Mouse (Mus musculus): ENCODE results near the gene Pnkd.
A peak's percentile ranks its signal among the peaks of the same experiment; 100 is the strongest.
"Not testable (repeated sequence)": the region's sequence is repeated elsewhere in the genome, so short reads cannot be mapped to it uniquely, and the experiment has no call there.

Pnkd gene

DNA sequence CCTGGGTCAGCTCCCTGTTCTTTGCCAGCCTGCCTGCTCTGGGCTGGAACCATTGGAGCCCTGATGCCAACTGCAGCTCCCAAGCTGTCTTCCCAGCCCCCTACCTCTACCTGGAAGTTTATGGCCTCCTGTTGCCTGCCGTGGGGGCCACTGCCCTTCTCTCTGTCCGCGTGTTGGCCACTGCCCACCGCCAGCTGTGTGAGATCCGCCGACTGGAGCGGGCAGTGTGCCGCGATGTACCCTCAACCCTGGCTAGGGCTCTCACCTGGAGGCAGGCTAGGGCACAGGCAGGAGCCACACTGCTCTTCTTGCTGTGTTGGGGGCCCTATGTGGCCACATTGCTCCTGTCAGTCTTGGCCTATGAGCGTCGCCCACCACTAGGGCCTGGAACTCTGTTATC, 5.7 kb upstream of the Pnkd start:
- no peak for DNase-seq (ENCODE audit: low spot score in 2 of 2)

DNA sequence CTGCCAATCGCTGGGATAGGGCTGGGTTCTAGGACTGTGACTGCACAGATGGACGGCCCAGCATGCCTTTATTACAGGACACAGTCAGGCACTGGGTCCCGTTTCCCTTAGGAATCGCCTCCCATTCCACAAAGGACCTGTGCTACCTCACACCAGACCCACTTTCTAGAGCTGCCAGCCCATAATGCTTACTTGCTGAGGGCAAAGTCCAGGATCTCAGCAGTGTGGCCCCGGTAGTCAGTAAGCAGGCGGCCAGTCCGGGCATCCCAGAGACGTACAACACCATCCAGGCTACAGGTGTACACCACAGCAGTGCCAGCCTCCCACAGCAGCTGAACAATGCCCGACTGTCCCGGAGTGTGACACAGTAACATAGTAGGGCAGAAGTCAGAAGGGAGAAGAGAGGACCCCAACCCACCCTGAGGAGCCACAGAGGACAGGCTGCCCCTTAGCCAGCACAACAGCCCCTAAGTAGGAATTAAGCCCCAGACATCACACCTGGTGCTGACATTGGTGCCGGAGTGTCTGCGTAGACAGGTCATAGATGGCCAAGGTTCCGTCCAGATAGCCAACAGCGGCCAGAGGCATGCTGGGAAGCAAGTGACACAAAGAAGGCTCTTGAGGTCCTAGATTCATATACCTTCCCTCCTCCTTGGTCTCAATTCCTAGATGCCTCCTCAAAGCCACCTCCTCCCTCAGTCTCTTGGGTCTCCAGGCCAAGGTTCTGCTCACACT, 4.0 kb upstream of the Pnkd start:
- no peak for DNase-seq (ENCODE audit: low spot score in 2 of 2)

DNA sequence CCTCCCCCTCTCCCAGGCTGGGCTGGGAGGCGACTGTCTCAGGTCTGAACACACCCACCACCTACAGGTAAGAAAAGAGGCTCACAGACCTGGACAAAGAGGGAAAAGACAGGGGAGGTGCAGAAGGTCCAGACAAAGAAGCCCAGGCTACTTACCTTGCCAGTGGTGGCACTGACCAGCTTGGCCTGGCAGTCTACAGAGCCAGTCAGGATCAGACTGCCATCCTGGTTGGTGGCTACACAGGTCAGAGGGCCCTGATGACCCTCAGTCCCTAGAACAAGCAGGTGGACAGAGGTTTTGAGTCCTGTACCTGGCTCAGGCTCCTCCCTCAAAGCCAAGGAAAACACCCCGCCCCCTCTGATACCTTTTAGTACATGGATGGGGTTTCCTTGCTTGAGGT, 3.4 kb upstream of the Pnkd start:
- no peak for DNase-seq (ENCODE audit: low spot score in 2 of 2)

DNA sequence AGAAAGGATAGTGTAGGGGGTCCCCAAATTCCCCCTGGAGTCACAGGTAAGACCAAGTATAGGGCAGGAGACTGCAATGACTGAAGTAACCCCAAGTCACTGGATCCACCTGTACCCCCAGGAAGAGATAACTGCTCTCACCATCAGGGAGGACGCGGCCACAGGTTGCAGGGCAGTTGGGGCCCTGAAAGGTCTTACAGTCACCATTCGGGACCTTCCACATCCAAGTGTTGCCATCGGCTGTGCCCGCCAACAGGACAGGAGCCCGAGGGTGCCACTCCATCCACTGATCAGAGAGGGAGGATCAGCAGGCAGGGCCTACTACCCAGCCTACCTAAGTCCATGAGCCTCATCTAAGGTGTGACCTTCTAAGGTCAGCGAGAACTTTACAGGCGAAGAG, 2.8 kb upstream of the Pnkd start:
- no peak for DNase-seq (ENCODE audit: low spot score in 2 of 2)

DNA sequence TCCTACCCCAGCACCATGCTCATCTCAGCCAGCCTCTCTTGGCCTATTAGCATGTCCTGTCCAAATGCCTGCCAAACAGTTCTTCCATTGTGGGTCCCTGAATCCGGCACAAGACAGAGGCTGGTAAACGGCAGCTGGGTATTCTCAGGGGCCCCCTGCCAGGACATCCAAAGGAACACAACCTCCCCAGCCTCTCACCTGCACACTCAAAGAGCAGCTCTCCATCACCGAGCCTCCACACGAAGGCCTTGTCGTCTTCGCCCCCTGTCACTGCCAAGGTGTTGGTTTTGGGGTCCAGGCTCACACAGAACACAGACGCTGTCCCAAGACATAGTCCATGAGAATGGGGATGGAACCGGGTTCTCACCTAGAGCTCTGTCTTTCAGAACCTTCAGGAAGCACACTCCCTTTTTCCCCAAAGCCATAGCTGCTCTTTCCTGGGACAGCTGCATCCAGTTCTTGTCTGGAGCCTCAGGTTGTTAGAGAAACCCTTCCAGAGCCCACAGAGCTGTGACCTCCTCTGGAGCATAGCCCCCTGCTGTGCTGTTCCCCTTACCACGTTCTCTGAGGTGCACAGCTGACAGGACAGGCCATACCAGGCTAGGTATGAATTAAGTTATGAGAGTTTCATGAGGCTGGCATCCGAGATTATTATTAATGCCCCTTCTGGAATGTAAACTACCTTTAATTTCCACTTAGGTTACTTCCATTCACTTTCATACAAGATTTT, 1.7 kb upstream of the Pnkd start:
- DNase-seq (ENCODE audit: low spot score in 2 of 2), result no peak

DNA sequence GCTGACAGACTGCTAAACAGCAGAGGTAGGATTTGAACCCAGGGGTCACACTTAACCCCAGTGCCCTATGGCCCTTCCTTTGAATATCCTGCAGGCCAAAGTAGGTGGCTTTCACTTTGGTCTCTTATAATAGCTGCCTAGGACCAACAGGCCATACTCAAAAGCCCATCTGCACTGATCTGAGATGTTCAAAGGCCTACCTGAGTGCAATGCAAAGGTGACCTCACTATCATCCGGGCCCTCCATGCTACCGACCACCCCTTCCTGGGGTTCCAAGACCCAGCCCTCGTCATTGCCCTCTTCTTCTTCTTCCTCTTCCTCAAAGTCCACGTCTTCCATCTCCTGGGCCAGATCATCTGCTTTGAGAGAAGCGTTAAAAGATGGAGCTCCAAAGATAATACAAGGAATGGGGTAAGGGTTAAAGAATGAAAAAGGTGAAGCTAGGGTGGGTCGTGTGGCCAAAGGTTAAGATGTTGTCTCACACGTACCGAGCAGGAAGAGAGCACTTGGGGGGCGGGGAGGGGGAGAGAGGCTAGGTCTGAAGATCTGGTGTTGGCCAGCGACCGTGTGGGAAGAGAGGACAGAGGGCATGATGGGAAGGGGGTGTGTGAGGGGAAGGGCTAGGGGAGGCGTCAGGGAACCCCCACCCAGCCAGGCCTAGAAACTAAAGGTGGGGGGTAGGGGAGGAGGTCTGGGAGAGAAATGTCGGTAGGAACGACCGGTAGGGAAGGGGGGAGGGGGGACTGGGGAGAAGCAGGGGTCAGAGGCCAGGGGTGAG, 855 bp upstream of the Pnkd start:
- peak; percentile 38 to 65 for DNase-seq (ENCODE audit: low spot score in 2 of 2)

DNA sequence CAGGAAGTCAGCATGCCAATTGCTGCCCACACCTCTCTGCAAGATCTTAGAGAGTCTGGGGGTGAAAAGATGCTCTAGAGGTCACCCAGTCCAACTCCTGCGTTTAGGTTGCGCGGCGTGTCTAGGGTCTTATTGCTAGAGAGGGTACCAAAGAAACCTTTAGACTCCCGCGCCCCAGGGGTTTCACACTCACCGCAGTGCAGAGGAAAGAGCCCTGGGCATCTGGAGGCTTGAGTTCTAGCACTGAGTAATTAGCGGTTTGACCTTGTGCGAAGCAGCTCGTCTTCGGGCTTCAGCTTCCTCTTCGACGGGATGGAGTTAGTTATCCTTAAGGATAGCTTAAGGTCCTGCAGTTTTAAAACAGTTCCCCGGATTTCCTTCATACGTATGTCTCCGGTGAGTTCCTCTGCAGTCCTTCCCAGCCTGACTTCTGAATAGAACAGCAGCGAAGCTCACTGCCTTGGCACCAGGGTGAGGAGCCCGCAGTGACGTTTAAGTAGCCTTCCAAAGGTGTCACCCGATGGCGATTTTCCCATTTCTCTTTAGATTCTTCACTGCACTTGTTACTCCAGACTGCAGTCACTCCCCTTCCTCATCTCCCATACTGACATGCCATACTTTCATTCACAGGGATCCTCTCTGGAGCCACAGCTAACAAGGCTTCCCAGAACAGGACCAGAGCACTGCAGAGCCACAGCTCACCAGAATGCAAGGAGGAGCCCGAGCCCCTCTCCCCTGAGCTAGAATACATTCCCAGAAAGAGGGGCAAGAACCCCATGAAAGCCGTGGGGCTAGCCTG, 681 bp downstream of the Pnkd start:
- DNase-seq (ENCODE audit: low spot score in 2 of 2), result no peak

DNA sequence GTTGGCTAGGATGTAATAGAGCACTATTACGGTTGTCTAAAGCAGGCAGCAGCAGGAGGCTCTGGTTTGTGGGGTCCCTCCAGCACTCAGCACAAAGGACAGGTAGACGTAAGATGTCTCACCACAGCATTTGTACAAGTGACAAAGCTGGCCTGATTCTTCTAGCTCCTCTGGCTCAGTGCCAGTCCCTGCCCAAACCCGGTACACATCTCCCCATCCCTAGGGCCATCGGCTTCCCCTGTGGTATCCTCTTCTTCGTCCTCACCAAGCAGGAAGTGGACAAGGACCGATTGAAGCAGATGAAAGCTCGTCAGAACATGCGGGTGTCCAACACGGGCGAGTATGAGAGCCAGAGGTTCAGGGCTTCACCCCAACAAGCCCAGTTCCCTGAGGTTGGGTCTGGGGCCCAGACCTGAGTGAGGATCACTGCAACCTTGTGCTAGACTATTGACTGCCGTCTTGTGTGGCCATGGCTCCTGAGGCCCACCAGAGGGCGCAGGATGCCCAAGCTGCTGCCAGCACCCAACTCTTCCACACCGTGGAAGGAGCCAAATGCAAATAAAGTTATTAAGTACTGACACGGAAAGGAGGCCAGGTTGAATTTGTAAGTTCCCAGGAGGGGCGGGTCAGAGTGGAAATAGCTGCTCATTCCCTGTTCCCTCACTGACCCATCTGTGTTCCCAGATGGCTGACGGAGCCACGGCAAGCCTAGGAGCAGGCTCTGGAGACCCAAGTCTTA, 2.3 kb downstream of the Pnkd start:
- not testable (repeated sequence) for DNase-seq (ENCODE audit: low spot score in 2 of 2)

DNA sequence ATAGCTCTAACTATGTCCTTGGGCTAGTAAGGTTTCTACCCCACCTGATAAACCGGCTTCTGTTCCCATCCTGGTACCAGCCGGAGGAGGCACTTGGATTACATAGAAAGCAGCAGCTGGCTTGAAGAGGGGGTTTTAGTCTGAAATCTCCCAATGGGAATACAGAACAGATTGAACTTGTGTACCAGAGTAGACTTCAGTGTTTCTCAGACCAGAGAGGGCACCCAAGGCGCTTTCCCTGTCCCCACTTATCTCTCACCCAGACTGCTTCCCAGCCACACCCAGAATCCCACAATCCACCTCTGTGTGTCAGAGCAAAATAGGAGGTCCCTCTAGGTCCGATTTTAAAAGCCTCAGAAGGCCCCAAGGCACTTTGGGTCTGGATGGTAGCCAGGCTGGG, 3.6 kb downstream of the Pnkd start:
- no peak for DNase-seq (ENCODE audit: low spot score in 2 of 2)

DNA sequence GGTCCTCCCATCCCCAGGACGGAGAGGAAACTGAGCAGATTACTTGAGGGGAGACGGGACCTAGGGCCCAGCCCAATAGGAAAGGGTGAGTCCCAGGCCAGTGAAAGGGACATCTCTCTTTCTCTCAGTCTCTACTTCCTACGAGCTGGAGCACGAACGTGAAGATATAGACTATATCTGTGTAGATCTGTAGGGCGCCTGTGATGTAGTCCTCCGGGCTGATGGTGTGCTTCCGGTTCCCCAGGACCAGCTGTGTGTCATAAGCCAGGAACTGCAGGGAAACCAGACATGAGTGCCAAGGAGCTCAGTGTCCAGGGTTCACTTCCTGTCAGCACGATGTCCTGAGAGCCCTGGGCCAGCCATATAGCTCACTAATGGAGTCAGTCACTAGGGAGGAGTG, 4.5 kb downstream of the Pnkd start:
- no peak for DNase-seq (ENCODE audit: low spot score in 2 of 2)

DNA sequence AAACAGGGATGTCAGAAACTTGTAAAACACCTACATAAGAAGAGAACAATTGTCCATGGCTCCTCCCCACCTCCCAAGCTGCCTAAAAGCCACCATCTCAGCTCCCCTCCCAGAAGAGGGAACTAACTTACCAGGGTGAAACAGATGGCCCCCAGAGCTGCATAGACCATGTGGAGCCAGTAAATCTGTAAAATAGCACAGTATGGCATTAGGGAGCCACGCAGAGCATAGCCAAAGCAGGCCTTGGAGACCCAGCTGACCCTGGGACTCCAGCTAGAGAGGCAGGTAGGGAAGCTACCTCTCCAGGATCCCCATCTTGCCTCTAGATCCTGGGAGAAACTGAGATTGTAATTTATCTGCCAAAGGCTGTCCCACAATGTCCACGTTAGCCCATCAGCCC, 5.0 kb downstream of the Pnkd start:
- DNase-seq (ENCODE audit: low spot score in 2 of 2), result no peak

DNA sequence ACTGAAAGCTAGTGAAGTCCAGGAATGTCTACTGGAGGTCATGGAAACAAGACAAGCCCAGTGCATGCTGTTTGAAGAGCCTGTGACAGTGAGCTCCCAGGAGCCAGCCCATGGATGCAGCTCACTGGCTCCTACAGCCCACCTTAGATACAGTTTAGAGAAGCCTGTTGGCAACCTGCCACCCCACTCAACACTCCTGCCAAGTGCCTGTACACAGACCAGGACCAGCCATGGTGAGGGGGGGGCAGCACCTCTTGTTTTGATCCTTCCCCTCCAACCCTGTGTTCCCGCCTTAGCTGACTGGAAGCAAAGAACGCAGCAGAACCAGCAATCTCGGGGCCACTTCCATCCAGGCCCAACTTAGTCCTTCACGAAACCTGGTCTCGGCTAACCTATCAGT, 5.4 kb downstream of the Pnkd start:
- no peak for DNase-seq (ENCODE audit: low spot score in 2 of 2)

DNA sequence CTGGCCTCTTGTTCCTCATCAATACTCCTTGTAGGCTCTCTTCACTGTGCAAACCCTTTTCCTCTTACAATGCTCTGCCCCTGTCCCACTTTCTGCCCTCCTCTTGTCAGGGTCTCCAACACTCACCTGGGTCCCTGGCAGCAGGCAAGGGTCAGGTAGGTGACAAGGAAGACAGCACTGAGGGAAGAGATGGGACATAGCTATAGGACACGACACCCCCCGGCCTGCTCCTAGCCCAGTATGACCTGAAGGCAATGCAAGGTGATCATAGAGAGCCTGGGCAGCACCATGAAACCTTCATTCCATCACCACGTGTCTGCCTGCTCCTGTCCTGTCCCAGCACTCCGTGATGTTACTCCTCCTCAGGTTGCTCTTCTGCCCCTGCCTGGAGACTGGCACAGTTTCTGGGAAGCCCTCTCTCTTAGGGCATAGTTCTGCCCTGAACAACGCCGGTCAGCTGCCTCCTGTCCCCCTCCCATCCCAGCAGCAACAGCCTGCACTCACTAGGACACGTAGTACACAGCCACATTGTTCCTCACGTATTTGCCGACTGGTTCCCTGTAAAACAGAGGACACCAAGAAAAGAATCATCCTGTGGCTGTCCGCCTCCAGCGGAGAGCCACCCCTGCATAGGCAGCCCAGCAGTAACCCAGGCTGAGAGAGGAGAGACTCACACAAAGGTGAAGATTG, 7.7 kb downstream of the Pnkd start:
- no peak for DNase-seq (ENCODE audit: low spot score in 2 of 2)

DNA sequence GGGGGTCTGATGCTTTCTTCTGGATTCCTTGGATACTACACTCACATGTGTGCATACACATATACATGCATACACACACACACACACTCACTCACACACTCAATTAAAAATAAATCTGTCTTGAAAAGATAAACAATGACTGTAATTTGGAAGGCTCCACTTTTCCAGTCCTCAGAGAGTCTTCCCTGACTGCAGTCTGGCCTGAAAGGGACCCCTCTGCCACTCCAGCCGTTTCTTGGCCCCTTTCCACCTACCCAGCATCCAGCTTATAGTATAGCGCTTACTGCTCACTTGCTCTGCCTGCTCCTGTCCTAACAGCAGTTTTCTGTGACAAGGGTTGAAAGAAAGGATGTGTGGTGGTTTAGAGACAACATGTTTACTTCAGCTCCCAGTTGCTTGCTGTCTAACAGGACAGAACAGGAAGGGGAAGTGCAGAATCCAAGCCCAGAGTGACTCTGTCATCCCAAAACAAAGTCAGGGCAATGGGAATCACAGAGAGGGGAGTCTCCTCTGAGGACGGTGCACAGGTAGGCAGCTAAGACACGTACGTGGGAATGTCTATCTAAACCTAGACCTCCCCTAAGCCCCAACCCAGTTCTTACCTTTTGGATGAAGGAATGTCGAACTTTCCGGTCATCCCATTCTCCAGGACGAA, 8.7 kb downstream of the Pnkd start:
- no peak for DNase-seq (ENCODE audit: low spot score in 2 of 2)

DNA sequence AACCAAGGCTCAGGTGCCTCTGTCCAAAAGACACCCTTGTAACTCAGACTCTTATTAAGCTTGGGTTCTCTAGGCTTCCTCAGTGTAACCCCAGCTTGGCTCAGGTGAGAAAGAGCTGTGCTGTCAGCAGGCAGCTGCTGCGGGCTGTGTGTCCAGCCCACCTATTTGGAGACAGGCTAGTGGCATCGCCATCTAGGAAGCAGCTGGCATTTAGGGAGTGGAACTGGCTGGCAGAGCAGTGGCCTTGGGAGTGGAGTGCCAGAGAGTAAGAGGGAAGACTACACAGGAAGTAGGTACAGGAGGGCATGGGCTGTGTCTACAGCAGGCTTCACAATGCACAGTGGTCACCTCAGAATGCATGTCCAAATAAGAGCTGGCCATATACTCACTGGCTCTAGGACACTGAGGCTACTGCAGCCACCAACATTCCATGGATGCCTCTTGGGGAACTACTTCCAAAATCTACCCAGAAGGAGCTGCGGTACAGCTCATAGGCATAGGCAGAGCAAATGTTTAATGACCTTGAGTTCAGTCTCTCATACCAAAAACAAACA, 9.4 kb downstream of the Pnkd start:
- no peak for DNase-seq (ENCODE audit: low spot score in 2 of 2)

DNA sequence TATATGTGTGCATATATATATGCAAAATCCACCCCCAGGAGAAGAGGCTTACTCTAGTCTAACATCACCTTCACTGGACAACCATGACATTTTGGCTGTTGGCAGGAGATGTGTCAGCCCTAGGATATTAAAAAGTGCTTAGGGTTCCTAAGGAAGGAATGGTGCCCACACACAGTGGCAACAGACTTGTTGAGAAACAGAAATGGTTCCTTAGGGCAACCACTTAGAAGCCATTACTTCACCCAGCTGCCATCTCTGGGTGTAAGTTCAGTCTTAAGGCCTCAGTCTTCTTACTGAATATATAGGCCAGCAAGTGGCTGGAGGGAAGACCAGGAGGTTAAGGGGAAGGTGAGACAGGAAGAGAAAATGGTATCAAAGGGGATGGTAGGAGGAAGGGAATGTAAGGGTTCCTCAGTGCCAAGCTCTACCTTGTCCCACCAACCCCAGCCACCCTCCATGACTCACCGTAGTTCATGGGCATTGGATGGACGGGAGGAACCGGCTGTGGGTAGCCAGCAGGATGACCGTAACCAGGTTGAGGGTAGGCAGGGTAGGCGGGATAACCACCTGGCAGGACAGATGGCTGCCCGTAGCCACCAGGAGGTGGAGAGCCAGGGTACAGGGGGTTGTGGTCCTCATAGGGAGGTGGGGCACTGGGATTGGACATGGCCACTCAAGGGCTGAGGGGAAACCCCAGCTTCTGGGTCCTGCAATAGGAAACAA, 10.2 kb downstream of the Pnkd start:
- no peak for DNase-seq (ENCODE audit: low spot score in 2 of 2)

DNA sequence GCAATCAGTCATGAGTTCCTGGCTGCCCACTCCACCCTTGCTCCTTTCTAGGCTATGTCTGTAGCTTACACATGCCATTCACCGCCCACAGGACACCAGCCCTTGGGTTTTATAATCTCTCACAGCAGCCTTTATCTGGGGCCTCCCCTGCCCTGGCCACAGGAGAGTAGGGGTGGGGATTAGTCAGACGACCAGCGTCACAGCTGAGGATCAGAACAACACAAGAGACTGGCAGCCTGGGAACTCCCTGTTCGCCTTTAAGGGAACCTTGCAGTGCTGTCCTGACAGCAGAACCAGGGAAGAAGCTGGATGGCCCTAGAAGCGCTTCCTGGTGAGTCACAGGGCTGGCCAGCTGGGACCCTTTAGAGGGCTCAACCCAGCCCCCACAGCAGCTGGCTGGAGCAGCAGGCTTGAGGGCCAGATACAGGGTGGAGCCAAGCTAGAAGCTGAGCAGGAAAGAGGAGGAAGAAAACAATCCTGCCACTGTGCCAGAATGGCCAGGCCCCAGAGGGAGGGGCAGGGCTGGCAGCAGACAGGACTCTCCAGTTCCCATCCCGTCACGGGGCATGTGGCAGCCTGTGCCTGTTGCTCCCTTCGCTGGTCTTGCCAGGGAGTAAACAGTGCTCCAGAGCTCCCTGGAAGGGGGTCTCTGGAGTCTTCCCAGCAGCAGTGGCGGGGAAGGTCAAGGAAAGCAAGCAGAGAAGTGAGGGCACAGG, 10.9 kb downstream of the Pnkd start:
- DNase-seq (ENCODE audit: low spot score in 2 of 2), result no peak

DNA sequence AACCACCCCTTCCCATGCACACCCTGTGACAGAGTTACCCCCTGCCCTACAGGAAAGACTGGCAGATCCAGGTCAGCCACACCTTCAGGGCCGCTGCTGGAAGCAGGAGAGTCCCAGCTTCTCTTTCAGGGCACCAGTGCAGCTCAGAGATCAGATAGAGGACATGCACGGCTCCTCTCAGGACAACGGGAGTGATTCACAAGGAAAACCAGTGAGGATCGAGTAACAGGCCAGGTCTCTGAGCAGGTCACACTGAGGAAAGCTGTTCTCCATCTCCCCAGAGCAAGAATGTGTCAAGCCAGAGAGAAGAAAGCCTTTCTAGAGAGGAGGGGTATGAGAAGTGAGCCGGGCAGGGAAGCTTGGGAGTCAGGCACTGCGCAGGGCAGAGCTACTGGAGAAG, 11.7 kb downstream of the Pnkd start:
- DNase-seq (ENCODE audit: low spot score in 2 of 2), result no peak

DNA sequence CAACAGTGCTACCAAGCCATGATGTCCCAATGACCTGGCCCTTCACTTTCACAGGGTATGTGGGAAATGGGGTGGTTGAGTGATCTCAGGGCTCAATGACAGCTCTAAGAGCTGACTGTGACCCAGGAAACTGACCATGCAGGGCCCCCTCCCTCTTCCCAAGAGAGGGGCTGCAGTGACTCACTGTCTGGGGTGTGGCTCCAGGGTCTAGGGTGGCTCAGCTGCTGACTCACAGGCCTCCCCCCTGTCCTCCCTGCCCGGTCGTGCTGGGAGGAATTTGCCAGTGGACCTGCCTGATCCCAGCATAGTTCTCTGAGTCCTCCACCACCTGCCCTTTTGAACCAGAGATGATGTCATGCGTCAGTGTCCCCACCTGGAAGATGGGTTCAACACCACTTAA, 12.5 kb downstream of the Pnkd start:
- no peak for DNase-seq (ENCODE audit: low spot score in 2 of 2)
